Mouse (Mus musculus) hindbrain, embryonic 10.5 days (tissue): Measurements from ENCODE around the gene Sema3g. TPM values are rescaled to one million over a fixed set of nuclear protein-coding genes. Genes with fewer than 3 reads are reported as not detected.

Experiments used
- DNase-seq: peaks from one replicate; pipeline ENCODE4 v3.0.0-alpha.2; 2017; ENCODE audit warnings: low spot score
- H3K27ac ChIP-seq: fragments of 300-500 bp; sonication (generic); 2 replicates; pipeline ENCODE4 v1.5.1; 2016; ENCODE audit warnings: mild to moderate bottlenecking, moderate library complexity
- H3K27me3 ChIP-seq: fragments of 300-500 bp; sonication (generic); 2 replicates; pipeline ENCODE4 v1.6.1; 2016; ENCODE audit warnings: mild to moderate bottlenecking; ENCODE audit not compliant: poor library complexity, insufficient read depth, severe bottlenecking
- H3K36me3 ChIP-seq: fragments of 300-500 bp; sonication (generic); 2 replicates; pipeline ENCODE4 v1.6.1; 2016; ENCODE audit warnings: mild to moderate bottlenecking, moderate library complexity
- H3K4me1 ChIP-seq: fragments of 300-500 bp; sonication (generic); replicated peaks from 2 replicates; pipeline ENCODE4 v1.6.1; 2016; ENCODE audit warnings: mild to moderate bottlenecking
- H3K4me3 ChIP-seq: fragments of 300-500 bp; sonication (generic); 2 replicates; pipeline ENCODE4 v1.5.1; 2016; ENCODE audit warnings: mild to moderate bottlenecking, moderate library complexity
- H3K9me3 ChIP-seq: fragments of 300-500 bp; sonication (generic); 2 replicates; pipeline ENCODE4 v1.6.1; 2016; ENCODE audit warnings: mild to moderate bottlenecking, moderate library complexity
- WGBS: fragments of 180-500 bp; shearing (Covaris S2); methylation state at CpG from one replicate; pipeline ENCODE4 v1.1.7; 2016; 5-methylcytosine and 5-hydroxymethylcytosine counted together
- polyA plus RNA-seq: library from polyadenylated mRNA; unstranded; fragments of >200 nt; fragmentation: Nextera tagmentation; extraction: Ambion mirVana; gene quantifications from 2 replicates; pipeline ENCODE4 v1.2.1, GENCODE M21; 2016

Gene Sema3g
- polyA plus RNA-seq, 1 experiment from 2014 or later: 0.78 TPM

DNA sequence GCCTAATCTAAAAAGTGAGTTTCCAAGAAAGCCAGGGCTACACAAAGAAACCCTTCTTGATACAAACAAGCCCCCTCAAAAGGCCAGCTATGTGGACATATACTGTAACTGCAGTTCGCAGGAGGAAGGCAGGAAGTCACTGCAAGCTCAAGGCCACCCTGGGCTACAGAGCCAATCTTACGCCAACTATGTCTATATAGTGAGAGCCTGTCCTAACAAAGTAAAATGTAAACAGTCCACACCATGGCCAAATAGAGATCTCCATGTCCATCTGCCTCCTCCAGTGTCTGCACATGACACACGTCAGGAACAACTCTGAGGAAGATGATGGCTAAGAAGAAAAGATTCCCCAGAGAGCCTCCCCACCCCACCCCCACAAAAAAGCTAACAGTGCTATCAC lies 17.6 kb upstream of the Sema3g start:
- Histone ChIP-seq H3K36me3 (peaks cover 100% of the 10 kb centered on the region), H3K4me1 (peaks cover 12% of the 10 kb centered on the region), H3K27me3 (no peaks in the 10 kb centered on the region), H3K9me3 (no peaks in the 10 kb centered on the region), H3K27ac (no peak overlapping the region), H3K4me3 (no peak overlapping the region)
- 90% methylated on average over 3 of the region's 3 CpGs for WGBS
- no peak for DNase-seq

DNA sequence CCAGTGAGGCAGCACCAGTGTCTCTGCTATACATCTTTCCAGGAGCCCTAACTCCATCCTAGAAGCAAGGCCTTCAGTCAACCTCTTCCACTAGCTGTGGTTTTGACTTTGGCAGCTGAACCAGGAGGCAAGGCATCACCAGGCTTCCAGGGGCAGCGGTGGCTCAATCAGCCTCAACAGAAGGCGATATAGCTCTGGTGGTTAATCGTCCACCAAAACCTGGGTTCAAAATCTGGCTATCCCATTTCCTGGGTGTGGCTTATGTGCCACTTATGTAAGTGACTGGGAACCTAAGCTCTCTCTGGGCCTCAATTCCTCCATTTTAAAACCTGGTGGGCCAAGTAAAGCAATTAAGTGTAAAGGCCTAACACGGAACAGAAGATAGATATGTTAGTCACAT lies 12.8 kb upstream of the Sema3g start:
- H3K9me3 ChIP-seq: no peaks in the 10 kb centered on the region
- H3K27me3 ChIP-seq: peaks cover 5% of the 10 kb centered on the region; the same call in 1 of the 2 replicates
- 87% methylated on average over 4 of the region's 4 CpGs for WGBS
- H3K27ac ChIP-seq: peak overlapping the region; percentile 98
- peaks cover 56% of the 10 kb centered on the region for H3K36me3 ChIP-seq
- H3K4me1 ChIP-seq: peaks cover 29% of the 10 kb centered on the region
- peak overlapping the region; percentile 89 for H3K4me3 ChIP-seq
- DNase-seq: no peak

DNA sequence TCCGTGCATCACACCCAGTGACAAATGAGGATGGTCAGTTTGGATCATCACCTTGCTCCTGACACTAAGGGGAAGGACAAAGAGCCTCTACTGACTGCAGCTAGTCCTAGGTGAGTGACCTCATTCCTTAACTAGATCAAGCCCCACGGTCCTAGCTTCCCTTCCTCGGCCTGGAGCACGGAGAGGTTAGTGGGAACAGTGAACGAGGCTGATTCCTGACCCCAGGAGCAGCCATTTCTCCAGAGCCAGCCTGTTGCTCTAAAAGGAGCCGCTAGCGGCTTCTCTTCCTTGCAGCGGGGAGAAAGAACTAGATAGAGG lies 12.5 kb upstream of the Sema3g start:
- Histone ChIP-seq H3K27ac (peak overlapping the region; percentile 98), H3K9me3 (no peaks in the 10 kb centered on the region), H3K36me3 (peaks cover 52% of the 10 kb centered on the region), H3K4me1 (peaks cover 29% of the 10 kb centered on the region), H3K4me3 (peak overlapping the region; percentile 89), H3K27me3 (peaks cover 5% of the 10 kb centered on the region; the same call in 1 of the 2 replicates)
- 40% methylated on average over 8 of the region's 8 CpGs for WGBS
- no peak for DNase-seq

DNA sequence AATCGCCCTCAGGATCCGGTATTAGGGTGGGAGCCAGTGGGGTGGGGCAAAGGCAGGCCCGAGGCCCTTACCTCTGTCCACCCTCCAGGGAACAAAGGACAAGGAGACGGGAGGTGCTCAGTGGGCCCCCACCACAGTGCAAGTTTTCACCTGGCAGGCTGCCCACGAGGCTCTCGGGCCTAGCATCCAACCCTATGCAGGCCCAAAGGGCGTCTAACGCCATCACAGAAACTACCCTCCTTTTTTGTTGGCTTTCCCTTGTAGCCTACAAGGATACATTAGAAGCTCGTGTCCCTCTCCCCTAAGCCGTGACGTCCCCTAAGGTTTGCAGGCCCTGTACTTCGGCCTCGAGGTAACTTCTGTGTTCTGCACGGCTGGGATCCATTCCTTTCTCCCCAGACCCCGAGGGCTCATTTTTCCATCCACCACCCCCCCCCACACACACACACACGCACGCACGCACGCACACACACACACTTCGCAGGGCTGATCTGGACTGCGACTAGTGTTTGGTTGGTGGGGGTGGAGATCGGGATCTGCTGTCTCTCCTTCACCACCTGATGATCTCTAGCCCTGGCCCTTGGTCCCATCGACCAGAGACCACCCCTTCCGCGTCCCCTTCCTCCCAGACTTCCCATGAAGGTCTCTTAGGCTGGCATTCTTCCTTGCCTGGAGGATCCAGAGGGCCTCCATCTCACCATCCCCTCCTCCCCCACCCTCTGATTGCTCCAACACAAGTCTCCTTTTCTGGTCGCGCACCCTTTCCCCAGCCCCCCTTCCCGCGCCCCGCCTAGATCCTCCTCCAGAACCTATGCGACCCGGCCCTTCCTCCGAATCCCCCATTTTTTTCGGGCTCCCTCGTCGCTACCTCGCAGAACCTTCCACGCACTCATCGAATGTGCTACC lies 11.8 kb upstream of the Sema3g start:
- H3K4me3 ChIP-seq: peak overlapping the region; percentile 89
- DNase-seq: peak; percentile 68
- 2% methylated on average over 39 of the region's 39 CpGs for WGBS
- peaks cover 5% of the 10 kb centered on the region; the same call in 1 of the 2 replicates for H3K27me3 ChIP-seq
- peak overlapping the region; percentile 98 for H3K27ac ChIP-seq
- H3K4me1 ChIP-seq: peaks cover 29% of the 10 kb centered on the region
- peaks cover 46% of the 10 kb centered on the region for H3K36me3 ChIP-seq
- no peaks in the 10 kb centered on the region for H3K9me3 ChIP-seq

DNA sequence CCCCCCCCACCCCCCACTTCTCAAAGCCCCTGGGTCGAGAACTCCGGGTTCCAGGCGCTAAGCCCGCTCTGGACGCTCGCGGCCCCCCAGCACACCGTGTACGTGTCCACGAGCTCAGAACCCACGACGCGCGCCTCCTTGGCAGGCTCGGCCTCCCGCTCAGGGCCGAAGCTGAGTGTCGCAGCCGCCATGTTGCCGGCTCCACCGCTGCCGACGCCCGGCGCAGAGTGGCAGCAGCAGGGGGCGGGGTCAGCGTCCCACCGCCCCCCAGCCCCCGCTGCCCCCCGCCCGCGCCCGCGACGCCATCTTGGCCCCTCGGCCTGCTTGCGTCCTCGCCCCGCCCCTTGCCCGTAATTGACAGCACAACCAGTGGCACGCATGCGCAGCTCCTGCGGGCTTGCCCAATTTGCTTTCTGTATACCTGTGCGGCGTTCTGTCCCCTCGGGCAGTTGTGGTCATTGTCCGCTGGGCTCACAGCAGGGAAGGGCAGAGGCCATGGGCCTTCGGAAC lies 11.1 kb upstream of the Sema3g start:
- DNase-seq: peak; percentile 93
- Histone ChIP-seq H3K4me3 (peak overlapping the region; percentile 89), H3K9me3 (no peaks in the 10 kb centered on the region), H3K36me3 (peaks cover 39% of the 10 kb centered on the region), H3K27me3 (peaks cover 5% of the 10 kb centered on the region; the same call in 1 of the 2 replicates), H3K4me1 (peaks cover 29% of the 10 kb centered on the region), H3K27ac (peak overlapping the region; percentile 98)
- 0% methylated on average over 48 of the region's 48 CpGs for WGBS

DNA sequence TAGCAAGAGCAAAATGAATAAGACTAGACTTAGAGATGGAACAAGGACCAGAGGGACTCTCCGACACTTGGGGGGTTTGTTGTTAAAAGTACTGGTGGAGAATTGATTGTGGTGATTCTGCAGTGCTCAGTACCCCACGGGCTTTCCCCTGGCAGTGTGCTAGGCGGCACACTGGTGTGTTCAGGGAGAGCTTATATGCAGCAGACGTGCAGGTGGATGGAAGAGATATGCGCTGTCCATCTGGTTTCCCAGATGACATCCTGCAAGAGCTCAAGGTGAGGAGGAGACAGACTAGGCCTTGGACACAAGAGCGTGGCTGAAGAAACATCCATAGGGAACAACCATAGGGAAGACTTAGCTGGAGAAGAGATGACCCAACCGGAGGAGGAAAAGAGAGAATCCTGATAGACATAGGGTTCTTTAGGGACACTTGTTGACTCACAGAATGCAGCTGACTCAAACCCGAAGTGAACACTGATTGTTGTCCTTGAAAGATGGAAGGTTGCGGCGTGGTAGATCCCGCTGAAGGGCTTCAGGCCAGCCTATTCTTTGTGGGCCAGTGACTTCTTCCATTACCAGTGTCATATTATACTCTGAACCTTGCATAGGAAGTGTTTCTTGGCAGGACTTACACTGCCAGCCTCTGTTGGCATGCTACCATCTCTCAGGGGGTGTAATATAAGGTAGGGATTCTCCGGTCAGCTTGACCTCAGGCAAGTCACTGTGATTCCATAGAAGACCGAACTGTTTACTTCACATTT lies 10.4 kb upstream of the Sema3g start:
- Histone ChIP-seq H3K36me3 (peaks cover 32% of the 10 kb centered on the region), H3K27me3 (peaks cover 5% of the 10 kb centered on the region; the same call in 1 of the 2 replicates), H3K27ac (peak overlapping the region; percentile 98), H3K4me3 (peak overlapping the region; percentile 89), H3K9me3 (no peaks in the 10 kb centered on the region), H3K4me1 (peaks cover 29% of the 10 kb centered on the region)
- DNase-seq: no peak
- WGBS: 82% methylated on average over 13 of the region's 13 CpGs

DNA sequence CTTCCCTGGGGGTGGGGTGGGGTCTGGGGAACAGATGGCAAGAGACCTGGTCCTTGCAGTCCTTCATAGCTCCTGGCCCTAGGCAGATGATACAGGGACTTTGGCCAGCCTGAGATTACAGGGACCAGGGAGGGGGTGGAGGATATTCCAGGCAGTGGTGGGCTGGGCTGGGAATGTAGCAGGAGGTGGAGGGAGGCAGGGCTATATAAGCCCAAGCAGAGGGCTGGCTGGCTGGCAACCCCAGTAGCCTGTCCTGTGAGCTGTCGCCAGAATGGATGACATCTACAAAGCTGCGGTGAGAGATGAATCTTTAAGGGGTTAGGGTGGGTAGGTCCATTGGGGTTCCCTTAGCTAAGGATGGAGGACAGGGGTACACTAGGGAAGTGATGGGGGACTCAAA lies 9.6 kb upstream of the Sema3g start, which contains the start of gene Tnnc1:
Gene Tnnc1, plus strand, starts transcription at position 229 of the 400 bp plus-strand sequence.
- Histone ChIP-seq H3K27me3 (peaks cover 5% of the 10 kb centered on the region; the same call in 1 of the 2 replicates), H3K9me3 (no peaks in the 10 kb centered on the region), H3K27ac (peak within 1 kb of the TSS; percentile 98), H3K4me1 (peaks cover 31% of the 10 kb centered on the region), H3K36me3 (peaks cover 23% of the 10 kb centered on the region), H3K4me3 (peak within 1 kb of the TSS; percentile 89)
- 84% methylated on average over 2 of the region's 2 CpGs for WGBS
- DNase-seq: no peak

DNA sequence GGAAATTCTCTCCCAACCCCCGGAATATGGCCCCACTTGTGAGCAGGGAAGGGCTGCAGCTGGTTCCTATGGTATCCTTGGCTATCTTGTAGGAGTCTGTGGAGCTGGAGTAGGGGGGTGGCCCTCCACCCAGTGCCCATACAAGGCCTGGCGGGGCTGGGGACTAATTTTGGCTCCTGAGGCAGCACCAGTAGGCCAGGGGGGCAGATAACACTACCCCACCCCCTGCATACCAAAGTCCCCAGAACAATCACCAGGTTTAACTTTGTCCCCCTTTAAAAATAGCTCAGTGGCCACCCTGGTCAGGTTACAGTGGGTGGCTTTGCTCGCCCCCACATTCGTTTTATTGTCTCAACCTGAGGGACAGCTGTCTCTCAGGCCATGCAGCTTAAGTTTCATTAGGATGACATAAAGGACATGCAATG lies 8.5 kb upstream of the Sema3g start:
- WGBS: 73% methylated on average over 4 of the region's 4 CpGs
- Histone ChIP-seq H3K27me3 (peaks cover 5% of the 10 kb centered on the region; the same call in 1 of the 2 replicates), H3K9me3 (no peaks in the 10 kb centered on the region)

DNA sequence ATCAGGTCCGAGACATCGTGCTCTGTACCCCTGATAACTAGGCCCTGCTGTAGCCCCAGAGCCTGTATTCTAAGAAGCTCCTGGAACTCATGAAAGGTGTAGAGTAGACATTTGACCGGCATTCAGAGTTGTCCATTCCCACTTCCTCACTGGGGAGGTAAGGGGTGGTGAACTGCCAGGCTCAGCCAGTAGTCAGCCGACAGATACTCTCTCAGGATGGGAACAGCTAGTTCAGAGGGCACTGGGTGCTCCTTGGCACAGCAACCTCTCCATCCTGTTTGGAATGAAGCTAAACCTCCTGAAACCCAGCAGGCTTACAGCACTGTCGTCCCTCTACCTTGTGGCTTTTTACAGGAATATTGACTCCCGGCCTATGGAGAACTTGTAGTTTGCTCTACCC lies 5.8 kb upstream of the Sema3g start:
- WGBS: 88% methylated on average over 6 of the region's 6 CpGs
- no peaks in the 10 kb centered on the region for H3K9me3 ChIP-seq
- H3K27ac ChIP-seq: no peak overlapping the region
- peaks cover 29% of the 10 kb centered on the region for H3K4me1 ChIP-seq
- no peak overlapping the region for H3K4me3 ChIP-seq
- H3K36me3 ChIP-seq: no peaks in the 10 kb centered on the region
- peaks cover 10% of the 10 kb centered on the region; the same call in 1 of the 2 replicates for H3K27me3 ChIP-seq
- DNase-seq: no peak

More for the DNA sequence above, 8.5 kb upstream of the Sema3g start:
- peaks cover 28% of the 10 kb centered on the region for H3K4me1 ChIP-seq
- H3K4me3 ChIP-seq: no peak overlapping the region
- H3K36me3 ChIP-seq: peaks cover 13% of the 10 kb centered on the region
- no peak for DNase-seq
- no peak overlapping the region for H3K27ac ChIP-seq

DNA sequence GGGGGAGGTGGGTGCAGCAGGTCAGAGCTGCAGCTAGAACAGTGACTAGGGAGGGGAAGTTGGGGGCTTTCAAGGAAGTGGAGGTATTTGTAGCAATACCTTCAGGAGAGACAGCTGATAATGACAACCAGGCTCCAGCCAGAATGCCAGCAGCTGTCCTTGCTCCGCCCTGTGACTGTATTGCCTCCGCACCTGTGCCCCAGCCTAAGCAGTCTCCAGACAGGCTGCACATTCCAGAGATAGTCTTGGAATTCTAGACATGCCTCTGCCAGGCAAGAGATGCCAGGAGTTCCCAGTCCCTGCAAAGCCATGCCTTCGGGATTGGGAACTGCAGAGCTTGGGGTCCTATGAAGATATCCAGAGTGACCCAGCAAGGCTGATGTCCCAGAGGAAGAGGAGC lies 5.2 kb upstream of the Sema3g start:
- H3K4me1 ChIP-seq: peaks cover 29% of the 10 kb centered on the region
- peaks cover 10% of the 10 kb centered on the region; the same call in 1 of the 2 replicates for H3K27me3 ChIP-seq
- no peak overlapping the region for H3K27ac ChIP-seq
- H3K36me3 ChIP-seq: no peaks in the 10 kb centered on the region
- 86% methylated on average over 3 of the region's 3 CpGs for WGBS
- DNase-seq: no peak
- no peak overlapping the region for H3K4me3 ChIP-seq
- H3K9me3 ChIP-seq: no peaks in the 10 kb centered on the region

DNA sequence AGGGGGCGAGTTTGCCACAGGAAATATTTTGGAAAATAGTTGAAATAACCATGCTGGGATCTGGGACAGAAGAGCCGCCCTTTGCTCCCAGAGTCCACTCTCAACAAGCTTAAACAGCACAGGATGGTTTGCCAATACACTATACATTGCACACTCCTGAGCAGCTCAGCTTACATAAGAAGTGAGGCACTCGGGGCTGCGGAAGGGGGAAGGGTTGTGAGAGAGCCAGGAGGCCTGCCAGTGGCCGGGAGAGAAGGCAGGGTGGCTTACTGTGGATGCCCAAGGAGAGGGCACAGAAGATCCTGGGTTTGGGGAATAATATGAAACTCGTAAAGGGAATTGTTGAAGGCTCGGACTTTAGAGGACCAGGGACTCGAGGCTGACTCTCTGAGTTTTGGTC lies 3.8 kb upstream of the Sema3g start:
- Histone ChIP-seq H3K9me3 (no peaks in the 10 kb centered on the region), H3K27ac (no peak overlapping the region), H3K4me3 (no peak overlapping the region), H3K36me3 (no peaks in the 10 kb centered on the region), H3K4me1 (peaks cover 39% of the 10 kb centered on the region), H3K27me3 (peaks cover 5% of the 10 kb centered on the region; the same call in 1 of the 2 replicates)
- 71% methylated on average over 8 of the region's 8 CpGs for WGBS
- DNase-seq: no peak

DNA sequence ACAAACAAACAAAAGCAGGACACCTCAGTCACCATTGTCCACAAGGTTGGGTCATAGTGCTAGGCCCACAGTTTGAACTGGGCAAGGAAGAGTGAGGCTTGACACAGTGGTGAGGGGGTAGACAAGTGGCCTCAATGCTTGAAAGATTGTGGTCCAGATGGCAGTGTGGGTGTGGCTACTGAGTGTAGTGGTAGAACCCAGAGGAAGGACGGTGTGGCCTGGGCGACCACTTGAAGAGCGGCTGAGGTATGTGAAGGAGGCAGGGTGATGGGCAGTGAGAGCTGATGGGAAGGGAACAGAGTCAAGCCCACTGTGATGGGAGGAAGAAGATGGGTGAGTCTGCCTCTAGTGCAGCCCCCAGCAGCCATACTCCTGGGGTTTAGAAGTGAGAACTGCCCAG lies 3.0 kb upstream of the Sema3g start:
- H3K4me1 ChIP-seq: peaks cover 43% of the 10 kb centered on the region
- H3K27ac ChIP-seq: no peak overlapping the region
- H3K27me3 ChIP-seq: peaks cover 5% of the 10 kb centered on the region; the same call in 1 of the 2 replicates
- no peaks in the 10 kb centered on the region for H3K9me3 ChIP-seq
- H3K36me3 ChIP-seq: no peaks in the 10 kb centered on the region
- H3K4me3 ChIP-seq: no peak overlapping the region
- DNase-seq: no peak
- WGBS: 88% methylated on average over 3 of the region's 3 CpGs
